Mouse (Mus musculus) ES-E14 (cell line): ENCODE data around the gene Smco4.

ENCODE experiments used
- CHD2 ChIP-seq: IDR thresholded peaks from 2 replicates; pipeline ENCODE4 v1.6.1; 2014; ENCODE audit warnings: mild to moderate bottlenecking, low read depth, low read length, inconsistent platforms
- HCFC1 ChIP-seq: IDR thresholded peaks from 2 replicates; pipeline ENCODE4 v1.6.1; 2012; ENCODE audit warnings: low read length, inconsistent platforms, borderline replicate concordance; ENCODE audit not compliant: insufficient read depth
- MAFK ChIP-seq: IDR thresholded peaks from 2 replicates; pipeline ENCODE4 v1.6.1; 2014; ENCODE audit warnings: mild to moderate bottlenecking, low read depth, low read length, inconsistent platforms; ENCODE audit not compliant: insufficient read depth
- ZNF384 ChIP-seq: IDR thresholded peaks from 2 replicates; pipeline ENCODE4 v1.6.1; 2012; ENCODE audit warnings: low read depth, low read length, inconsistent platforms

- TF ChIP-seq HCFC1: no peak
- TF ChIP-seq ZNF384: no peak
- TF ChIP-seq CHD2: no peak
- no peak for TF ChIP-seq MAFK
These were observed 86.9 kb downstream of the Smco4 start for GRCm38 (mm10) chr9:15580176-15580575.
